Mouse (Mus musculus) heart, postnatal 10 days (tissue): ENCODE data around the gene Rasa1. TPM values are rescaled to one million over a fixed set of nuclear protein-coding genes. Genes with fewer than 3 reads are reported as not detected.

Source experiments
- DNase-seq, 2 experiments: peaks; one replicate each; pipeline ENCODE4 v3.0.0; 2021
- intact Hi-C: fragments of 180-260 bp; cut with DNase I; formaldehyde crosslinking; loops from one replicate; pipeline ENCODE4 v1.15.1; 2025
- total RNA-seq, 2 experiments: library from RNA; stranded (reverse); gene quantifications; 2 replicates each; pipeline ENCODE4 v1.2.3; 2021

The Rasa1 gene
- 10 to 100 TPM; 41.8 to 48.1 TPM for total RNA-seq

DNA sequence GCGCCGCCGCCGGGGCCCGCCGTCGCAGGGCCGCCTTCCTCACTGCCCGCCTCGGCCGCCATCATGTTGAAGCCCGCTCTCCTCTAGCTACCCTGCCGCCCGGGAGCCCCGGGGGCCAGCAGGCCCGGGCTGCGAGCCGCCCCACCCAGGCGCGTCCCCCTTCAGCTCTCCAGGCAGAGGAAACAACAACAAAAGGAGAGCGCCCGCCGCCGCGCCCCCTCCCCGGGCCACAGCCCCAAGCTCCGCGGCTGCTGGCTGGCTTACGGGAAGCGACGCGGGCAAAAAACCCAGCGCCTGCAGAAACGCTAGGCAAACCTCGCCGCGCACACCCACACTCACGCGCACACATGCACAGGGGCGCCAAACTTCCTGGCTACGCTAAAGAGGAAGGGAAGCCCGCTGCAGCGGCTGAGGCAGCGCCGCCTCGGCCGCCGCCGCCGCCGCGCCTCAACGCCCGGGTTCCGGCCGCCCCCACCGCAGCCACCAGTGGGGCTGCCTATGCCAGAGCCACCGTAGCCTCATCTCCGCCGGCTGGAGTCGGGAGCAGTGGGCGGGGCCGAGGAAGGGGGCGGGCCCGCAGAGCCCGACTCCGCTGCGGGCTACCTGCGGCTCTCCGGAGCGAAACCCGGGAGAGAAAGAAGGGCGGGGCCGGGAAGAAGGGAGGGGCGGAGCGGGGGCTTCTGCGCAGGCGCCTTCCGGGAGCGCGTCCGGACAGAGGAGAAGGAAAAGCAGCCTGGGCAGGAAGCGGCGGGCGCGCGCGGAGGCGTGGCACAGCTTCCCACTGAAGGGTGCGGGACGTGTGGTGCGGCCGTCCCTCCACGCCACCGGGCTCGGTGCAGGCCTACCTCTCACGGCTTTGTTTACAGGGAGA is at the start of gene Rasa1:
TSS of gene Rasa1 (minus strand) at position 288 of the 871 bp plus-strand sequence.
- peak; percentile 95 to 96 for DNase-seq
- intact Hi-C loops: loop anchor here (5.0 to 10.0 kb wide), 3 partner anchors 42 to 148 kb away; no protein-coding TSS in a partner anchor

DNA sequence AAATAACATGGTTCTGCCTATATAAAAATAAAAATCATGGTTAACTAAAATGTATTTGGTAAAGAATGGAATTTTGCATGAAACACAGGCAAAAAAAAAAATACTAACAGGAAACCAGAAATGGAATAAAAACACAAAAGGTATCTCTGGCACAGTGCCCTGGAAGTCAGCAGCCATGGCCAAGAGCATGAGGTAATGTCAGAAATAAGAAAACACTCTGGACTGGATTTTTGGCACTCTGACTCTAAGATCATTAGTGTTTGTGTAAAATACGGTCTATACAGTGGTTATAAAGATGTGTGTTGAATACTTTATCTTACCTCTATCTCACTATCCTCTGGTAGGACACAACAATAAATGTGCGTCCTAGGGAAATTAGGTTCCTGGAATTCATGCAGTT is 22.6 kb upstream of the Rasa1 start:
- intact Hi-C loops: no loop called here
- DNase-seq: peak in 1 of 2 experiments; percentile 25

DNA sequence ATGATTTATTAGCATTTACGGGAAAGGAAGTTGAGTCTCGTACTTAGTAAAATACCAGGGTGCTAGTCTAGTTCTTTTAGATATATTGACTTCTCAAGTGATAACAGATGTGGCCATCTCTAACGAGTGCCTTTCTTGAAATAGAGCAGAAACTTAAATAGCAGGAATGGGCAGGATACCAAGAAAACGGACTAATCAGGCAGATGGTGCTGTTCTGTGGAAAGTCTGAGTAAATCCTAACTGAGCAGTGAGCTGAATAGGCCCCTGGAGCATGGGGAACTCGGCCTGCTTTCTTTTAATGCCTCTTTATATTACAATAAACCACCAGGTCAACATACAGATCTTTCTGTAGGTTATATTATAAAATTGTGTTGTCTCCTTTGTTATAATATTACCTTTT is 22.0 kb upstream of the Rasa1 start:
- intact Hi-C loops: no loop called here
- DNase-seq: no peak

DNA sequence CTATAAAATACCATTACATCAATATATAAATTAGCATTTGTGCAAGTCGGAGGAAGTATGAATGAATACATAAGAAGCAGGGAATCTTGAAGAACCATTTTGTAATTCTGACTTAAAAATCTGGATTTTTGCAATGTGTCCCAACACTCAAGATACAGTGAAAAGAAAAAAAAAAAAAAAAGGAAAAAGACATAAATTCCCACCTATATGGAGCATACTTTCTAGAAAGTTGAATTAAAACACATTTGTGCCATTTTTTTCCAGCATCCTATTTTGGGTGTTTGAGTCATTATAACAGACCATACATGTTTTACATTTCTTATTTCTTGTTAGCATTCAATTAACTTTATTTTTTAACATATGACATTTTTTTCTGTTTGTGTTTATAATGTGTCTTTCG is 21.6 kb upstream of the Rasa1 start:
- no peak for DNase-seq
- intact Hi-C loops: no loop called here

DNA sequence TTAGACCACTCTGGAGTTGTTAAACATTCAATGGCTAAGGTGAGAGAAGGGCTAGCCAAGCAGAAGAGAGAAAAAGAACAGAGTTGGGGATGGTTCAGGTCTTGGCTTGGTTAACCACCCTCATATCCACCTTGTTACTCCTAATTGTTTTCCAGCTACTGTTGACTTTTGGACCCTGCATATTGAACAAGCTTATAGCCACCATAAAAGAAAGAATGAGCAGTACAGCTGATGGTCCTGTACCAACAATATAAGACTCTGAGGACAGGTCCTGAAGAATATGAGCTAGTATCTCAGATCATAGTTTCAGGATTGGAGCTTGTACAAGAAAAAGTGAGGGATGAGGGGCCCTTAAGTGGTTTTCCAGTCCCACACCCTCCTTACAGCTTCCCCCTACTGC is 17.1 kb upstream of the Rasa1 start:
- no peak for DNase-seq
- intact Hi-C loops: no loop called here

DNA sequence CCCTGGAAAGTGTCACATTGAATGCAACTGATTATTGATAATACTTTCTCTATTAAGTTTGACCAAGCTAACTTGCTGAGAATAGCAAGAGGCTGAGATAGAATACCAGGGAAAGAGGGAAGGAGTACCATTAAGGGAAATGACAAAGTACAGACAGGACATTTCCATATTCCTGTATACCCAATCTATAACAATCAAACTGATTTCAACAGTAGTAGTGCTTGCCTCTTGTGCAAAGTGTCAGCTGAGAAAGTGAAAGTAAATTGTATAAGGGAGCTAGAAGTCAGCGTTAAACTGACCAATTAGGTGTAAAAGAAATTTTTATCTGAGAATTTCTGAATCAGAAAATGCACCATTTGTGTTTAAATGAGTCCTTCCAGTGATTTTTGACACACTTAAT is 1.7 kb upstream of the Rasa1 start:
- no peak for DNase-seq
- intact Hi-C loops: no loop called here

DNA sequence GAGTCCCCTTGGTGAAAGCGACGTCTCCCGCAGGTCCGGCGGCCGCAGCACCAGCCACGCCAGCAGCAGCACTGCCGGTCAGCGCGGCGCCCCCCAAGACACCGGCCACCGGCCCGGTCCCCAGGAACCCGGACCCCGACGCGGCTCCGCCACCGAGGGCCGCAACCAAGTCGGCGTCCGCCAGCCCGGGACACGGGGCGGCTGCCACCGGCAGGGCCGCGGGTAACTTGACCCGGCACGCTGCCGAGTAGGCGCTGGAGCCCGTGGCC is 422 bp downstream of the Rasa1 start:
- intact Hi-C loops: loop anchor here (5.0 to 10.0 kb wide), 3 partner anchors 41 to 149 kb away; no protein-coding TSS in a partner anchor
- DNase-seq: no peak

DNA sequence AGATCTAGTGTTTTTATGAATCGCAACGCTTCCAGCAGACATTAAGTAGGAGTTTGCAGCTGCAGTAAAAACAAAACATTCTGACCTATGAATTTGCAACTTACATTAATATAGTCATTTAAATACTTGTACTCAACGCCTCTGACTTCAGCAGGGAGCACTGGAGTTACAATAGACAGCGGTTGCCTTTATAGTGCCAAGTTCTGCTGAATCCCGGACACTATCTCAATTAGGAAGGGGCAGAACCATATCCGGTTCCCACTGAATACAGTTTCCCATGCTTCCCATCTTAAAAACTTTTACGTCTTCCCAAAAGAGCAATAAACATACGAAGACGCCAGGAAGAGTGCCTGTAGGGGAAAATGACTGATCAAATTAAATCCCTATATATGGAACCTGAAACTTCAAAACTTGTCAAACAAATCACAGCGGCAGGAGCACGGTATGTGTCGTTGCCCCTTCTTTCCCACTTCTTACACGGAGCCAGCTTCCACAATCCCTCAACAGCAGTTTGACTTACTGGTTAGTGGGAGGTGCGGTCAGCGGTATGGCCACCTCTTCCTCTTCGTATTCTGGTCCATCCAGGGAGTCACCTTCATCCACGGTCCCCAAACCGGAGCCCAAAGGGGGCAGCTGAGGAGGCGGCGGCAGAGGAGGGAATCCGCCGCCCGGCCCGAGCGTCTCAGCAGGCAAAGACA is 905 bp downstream of the Rasa1 start:
- intact Hi-C loops: loop anchor here (5.0 to 10.0 kb wide), 3 partner anchors 41 to 149 kb away; no protein-coding TSS in a partner anchor
- peak; percentile 60 to 65 for DNase-seq

DNA sequence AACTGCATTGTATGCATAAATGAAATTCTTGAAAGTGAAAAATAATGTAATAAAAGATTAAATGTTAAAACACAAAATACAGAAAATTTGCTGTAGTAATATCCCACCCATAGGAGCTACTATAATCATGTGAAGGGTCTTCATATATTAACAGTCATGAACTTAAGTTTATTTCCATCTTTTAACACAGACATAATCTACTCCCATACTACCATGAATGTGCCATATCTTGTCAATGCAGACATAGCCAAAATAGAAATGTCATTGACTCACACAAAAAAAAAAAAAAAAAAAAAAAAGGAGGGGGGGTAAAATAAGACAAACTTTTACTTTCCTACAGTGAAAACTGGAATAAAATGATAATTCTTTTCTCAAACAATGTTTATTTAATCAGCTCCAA is 6.3 kb downstream of the Rasa1 start:
- DNase-seq: no peak

DNA sequence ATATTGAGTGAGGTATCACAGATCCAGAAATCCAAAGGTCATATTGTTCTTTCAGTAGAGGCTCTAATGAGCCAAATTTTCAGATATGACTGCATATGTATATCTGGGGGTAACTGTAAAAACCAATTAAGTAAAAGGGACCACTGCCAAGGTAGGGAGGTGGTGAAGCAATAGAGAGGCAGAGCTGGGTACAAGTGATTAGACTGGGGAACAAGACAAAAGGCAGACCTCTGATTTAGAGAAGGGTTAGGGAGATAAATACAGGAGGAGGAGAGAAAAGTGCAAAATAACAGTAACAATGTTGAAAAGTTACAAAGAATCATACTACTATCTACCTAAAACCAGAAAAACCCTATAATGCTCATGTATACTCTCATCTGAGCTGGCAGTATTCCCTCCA is 10.0 kb downstream of the Rasa1 start:
- intact Hi-C loops: no loop called here
- DNase-seq: no peak

More for the DNA sequence above, 6.3 kb downstream of the Rasa1 start:
- intact Hi-C loops: loop anchor here (10.0 kb wide), 1 partner anchor 58 kb away; no protein-coding TSS in a partner anchor

DNA sequence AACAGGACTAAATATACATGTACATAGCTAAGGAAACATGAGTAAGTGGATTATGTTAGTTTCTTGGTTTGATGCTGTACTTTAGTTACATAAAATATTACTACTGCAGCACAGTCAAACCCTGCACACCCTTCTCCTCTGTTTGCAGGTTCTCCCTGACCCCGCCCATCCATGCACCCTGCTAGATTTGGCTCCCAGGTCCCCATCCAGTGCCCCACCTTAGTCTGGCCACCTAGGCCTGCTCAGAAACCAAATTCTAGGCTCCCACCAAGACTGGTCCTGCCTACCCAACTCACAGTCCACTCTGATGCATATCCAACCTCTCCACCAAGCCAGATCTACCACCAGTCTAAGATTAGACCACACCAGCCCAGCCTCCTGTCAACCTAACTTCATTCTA is 14.4 kb downstream of the Rasa1 start:
- DNase-seq: no peak
- intact Hi-C loops: no loop called here

DNA sequence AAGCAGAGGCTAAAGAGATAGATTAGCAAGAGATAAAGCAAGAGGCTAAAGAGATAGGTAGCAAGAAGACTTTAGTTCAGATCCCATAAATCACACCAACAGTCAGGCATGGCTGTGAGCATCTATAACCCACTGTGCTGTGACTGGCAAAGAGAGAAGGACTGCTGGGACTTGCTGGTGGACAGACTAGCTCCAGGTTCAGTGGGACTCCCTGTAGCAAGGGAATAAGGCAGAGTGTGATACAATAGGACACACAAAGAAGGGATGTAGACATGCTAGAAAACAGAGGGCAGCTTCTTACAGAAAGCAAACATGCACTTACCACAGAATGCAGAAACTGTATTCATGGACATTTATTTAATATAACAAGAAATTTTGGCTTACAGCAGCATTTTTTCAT is 15.1 kb downstream of the Rasa1 start:
- DNase-seq: no peak
- intact Hi-C loops: no loop called here

DNA sequence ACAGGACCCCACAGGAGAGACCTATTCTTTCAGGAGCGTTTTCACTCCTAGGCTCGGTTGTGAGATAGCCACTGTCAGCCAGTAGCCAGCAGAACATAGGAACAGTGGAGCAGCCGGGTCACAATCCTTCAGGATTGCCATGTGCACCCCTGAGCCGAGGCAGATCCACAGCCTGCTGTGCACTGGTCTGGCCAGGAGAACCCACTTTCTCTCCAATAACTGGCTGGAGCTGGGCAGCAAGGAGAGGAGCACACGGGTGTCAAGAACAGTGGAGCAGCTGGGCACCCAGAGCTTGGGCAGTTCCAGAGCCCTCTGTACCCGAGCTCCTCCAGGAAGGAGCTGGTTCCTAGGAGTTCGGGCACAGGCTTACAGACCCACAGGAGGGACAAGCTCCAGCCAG is 50.2 kb downstream of the Rasa1 start:
- intact Hi-C loops: no loop called here
- no peak for DNase-seq

DNA sequence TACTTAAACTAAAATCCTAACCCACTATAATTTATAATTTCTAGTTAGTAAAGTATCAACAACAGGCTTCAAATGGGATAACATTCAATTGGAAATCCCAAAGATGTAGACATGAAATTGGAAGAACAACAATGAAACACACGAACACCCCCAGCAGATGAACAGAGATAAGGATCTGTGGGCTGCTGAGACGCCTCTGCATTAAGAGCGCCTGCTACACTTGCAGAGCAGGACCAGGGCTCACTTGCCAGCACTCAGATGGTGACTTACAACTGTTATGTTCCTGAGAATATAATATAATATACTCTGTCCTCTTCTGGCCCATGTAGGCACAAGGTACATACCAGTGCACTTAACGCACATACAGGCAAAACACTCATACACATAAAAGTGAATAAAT is 70.3 kb downstream of the Rasa1 start:
- DNase-seq: no peak
- intact Hi-C loops: no loop called here

DNA sequence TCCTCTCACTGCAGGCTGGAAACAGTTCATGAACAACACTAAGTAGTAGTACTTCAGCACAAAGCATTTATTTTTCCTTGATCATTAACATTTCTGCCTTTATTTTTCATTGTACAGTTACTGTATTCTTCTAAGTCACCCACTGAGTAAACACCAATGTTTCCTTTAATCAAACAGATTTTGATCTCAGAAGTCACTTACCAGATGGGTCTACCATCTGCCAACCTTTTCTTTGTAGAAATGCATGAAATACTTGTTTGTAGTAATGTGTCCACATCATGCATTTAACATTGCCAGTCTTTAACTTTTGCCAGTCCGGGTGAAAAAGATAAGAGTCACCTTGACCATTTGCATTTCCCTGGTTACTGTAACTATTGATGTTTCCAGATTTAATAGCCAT is 78.6 kb downstream of the Rasa1 start:
- intact Hi-C loops: no loop called here
- DNase-seq: no peak

DNA sequence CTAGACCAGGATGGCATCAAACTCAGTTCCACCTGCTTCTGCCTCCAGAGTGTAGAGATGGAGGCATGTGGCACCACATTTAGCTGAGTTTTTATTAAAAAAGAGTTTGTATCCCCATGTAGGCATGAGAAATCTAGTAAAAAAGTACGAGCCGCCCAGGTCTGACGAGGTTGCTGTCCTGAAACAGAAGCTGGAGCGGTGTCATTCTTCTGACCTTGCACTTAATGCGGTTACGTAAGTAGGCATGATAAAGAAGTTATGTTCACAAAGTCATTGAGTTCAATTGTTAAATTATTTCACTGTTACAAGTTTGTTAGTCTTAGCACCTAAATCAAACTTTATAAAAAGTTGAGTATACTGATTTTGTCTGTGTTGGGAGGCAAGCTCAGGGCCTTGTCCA is 80.3 kb downstream of the Rasa1 start:
- intact Hi-C loops: loop anchor here (10.0 kb wide), 1 partner anchor 346 kb away; no protein-coding TSS in a partner anchor
- no peak for DNase-seq

DNA sequence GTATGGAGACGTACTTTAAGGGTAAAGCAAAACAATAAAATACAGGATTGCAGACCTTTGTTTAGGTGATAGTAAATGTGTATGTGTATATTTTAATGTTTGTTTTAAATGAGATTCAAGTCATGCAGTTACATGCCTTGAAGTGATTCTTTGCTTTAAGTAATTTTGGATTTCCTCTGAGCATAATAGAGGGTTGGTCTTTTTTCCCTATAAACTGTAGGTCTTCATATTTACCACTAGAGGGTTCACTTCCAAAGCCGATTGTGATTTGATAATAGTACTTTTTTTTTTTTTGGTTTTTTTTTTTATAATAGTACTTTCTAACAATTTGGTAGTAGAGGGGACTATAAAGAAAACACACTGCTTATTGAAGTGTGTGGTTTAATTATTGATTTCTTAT is 81.4 kb downstream of the Rasa1 start:
- no peak for DNase-seq
- intact Hi-C loops: loop anchor here (10.0 kb wide), 1 partner anchor 347 kb away; no protein-coding TSS in a partner anchor

DNA sequence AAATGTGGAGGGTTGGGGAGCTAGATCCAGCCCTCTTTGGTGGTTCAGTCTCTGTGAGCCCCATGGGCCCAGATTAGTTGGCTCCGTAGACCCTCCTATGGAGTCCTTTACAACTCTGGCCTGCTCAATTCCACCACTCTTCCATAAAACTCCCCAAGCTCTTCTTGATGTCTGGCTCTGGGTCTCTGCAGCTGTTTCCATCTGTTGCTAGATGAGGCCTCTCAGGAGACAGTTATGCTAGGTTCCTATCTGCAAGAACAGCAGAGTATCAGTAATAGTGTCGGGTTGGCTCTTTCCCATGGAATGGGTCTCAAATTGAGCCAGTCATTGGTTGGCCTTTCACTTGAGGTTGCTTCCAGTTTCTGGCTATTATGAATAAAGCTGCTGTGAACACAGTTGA is 97.7 kb downstream of the Rasa1 start:
- peak in 1 of 2 experiments; percentile 1 for DNase-seq
- intact Hi-C loops: loop anchor here (10.0 kb wide), 1 partner anchor 854 kb away; the partner anchor contains the start of gene Cox7c

DNA sequence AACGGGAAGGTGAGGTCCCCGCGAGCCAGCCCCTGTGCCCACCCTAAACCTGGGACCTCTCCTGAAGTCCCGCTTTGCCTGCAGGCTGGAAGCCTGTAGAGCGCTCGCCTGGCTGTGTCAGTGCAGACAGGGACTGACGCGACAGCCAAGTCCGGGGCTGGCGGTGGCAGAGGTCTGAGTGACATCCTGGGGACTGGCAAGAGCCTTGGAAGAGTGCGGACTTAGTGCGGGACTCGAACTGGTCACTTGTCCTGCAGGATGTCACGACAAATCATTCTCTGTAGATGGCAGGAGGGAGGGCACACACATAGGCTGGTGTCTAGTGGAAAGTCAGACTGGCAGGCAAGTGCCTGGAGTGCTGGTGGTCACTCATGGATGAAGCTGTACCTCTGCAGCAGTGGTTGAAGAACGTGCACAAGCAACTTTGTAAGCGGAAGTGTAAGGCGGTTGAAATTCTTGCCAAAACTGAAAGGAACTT is 99.2 kb downstream of the Rasa1 start:
- no peak for DNase-seq
- intact Hi-C loops: loop anchor here (10.0 kb wide), 1 partner anchor 855 kb away; the partner anchor contains the start of gene Cox7c

DNA sequence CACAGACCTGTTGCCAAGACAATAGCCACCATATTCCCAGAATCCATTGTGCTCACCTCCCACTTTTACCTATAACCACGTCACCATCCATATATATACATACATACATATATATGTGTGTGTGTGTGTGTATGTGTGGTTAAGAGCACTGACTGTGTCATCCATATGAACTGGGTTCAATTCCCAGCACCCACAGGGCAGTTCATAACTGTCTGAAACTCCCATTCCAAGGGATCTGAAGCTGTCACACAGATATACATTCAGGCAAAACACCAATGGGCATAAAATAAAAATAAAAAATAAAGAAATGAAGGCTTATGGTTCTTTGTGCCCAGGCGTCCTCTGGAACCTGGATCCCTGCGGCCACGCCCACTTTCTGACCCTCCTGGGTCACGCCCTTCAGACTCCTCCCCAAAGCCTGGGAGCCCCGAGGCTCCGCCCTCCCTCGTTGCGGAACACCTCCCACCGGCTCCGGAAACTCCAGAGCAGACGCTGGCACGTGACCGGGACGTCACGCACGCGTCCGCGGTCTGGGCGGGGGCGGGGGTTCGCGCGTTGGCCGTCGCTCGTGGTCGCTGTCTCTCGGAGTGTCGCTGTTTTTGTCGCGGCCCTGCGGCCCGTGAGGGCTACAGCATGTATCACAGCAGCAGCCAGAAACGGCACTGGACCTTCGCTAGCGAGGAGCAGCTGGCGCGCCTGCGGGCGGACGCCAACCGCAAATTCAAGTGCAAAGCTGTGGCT is 99.9 kb downstream of the Rasa1 start, which contains the start of gene Ccnh:
TSS of gene Ccnh (plus strand) at position 506 of the 741 bp plus-strand sequence.
- intact Hi-C loops: no loop called here
- DNase-seq: peak; percentile 94 to 95
